29 mouse cellular contexts compared by ENCODE assay signal in the genomic region with DNA sequence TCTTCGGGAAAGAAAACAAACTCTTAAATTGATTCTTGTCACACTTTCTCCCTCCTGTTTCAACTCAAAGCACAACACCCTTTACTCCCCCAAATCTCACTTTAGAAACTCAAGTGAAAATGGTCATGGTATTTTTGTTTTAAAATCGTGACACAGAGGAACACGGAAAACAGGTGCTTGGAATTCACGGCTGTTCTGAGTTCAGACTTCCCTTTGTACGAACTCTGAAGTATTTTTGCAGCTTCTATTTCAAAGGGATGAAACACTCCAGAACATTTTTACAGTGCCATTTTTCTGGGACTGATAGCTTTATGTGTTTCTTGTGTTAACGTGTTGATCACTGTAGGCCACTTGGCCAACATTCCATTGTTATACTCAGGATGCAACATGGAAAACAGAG.
"Had no signal": no experiment of that assay in that cellular context is flagged by ENCODE, and none has a peak within 500 bp of the region (broad histone marks: within the 10 kb centered on the region; RNA-seq: fewer than 3 reads in every experiment).

No protein-coding gene starts in this region.

- DNase-seq: liver; liver, embryonic 13.5 days; liver, postnatal 0 days; lung, adult 18-20 months; lung, adult 2 months; lung, embryonic 14.5 days; lung, postnatal 10 days; lung, postnatal 14 days; lung, postnatal 36 days; lung, postnatal 4 days; midbrain, embryonic 14.5 days had no signal

- H3K27ac ChIP-seq: limb, embryonic 10.5 days; limb, embryonic 12.5 days; limb, embryonic 13.5 days; limb, embryonic 15.5 days; liver, embryonic 12.5 days; liver, embryonic 13.5 days; liver, embryonic 14.5 days; liver, embryonic 15.5 days; lung, embryonic 15.5 days; macrophage; midbrain, embryonic 10.5 days; midbrain, embryonic 12.5 days; midbrain, embryonic 13.5 days; midbrain, embryonic 15.5 days; neural tube, embryonic 12.5 days had no signal

- ATAC-seq: liver, embryonic 12.5 days; liver, postnatal 0 days; lung, postnatal 0 days; midbrain, embryonic 13.5 days; midbrain, embryonic 15.5 days; midbrain, embryonic 16.5 days had no signal

- H3K4me3 ChIP-seq: limb, embryonic 10.5 days; limb, embryonic 12.5 days; limb, embryonic 13.5 days; limb, embryonic 15.5 days; liver, embryonic 12.5 days; liver, embryonic 13.5 days; liver, embryonic 15.5 days; lung, embryonic 15.5 days; megakaryocyte, embryonic 14.5 days; midbrain, embryonic 10.5 days; midbrain, embryonic 12.5 days; midbrain, embryonic 13.5 days; midbrain, embryonic 15.5 days; myocyte; neural tube, embryonic 12.5 days had no signal
